Mouse (Mus musculus): ENCODE measurements at regions not wholly inside any gene's neighbourhood (a gene's known extent, or its start where the extent isn't known, plus 50 kb on each side); places are given as distances from the start of the nearest gene placed in this dataset.

GRCm38 (mm10) chr15:30029257-30029899 is 143.0 kb upstream of the Ctnnd2 start:
- peak; percentile 41 for DNase-seq

- no peak for DNase-seq
Measured at GRCm38 (mm10) chr15:30035367-30035766, 137.0 kb upstream of the Ctnnd2 start.

GRCm38 (mm10) chr15:30050851-30051250 is 121.5 kb upstream of the Ctnnd2 start:
- no peak for DNase-seq

DNA sequence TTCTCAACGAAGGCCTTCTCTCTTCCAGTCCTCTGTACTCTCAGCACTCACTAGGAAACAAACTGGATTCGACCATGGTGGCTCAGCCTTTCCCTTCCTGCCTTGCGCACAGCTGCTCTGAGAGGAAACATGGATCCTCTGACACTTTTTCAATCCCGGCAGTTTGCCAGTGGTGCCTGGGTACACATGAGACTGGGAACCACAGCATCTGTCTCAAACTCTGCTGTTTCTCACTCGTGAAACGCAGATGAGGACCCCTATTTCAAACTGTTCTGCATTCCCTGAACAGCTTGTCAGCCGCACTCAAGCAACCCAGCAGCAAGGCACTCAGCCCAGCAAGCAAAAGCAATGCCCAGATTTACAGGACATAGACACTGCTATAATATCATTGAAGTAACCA is 112.6 kb upstream of the Ctnnd2 start:
- DNase-seq: no peak

DNA sequence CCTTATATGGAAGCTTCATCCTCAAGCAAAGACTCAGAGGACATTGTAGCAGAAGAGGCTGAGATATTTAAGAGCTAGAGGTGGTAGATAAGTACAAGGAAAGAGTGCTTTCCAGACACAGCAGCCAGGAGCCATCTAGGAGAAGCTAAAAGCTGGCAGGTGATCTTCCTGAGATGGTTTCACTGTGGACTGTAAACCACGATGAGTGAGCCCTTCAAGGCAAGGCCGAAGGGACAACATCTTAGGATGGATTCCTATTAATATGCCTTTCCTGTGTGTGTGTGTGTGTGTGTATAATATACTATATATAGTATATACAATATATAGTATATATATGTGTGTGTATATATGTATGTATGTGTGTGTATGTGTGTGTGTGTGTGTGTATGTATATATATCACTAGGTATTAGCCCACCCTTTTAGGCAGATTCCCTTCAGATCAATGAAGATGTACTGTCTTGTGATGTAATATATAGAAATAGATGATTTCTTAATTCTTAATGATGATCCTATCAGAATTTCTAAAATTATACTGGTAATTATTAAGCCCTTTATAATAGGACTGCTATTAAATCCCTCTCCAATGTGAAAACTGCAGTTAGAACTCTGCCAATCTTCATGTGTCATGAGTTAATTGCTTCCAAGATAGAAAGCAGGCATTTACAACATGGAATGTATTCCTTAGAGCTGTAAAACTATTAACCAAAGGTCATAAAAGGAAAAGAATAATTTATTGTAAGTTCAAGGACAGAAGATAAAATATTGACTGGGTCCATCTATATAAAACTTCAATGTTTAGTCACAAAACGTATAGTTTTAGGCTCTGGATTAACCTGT is 111.7 kb upstream of the Ctnnd2 start:
- no peak for DNase-seq

DNA sequence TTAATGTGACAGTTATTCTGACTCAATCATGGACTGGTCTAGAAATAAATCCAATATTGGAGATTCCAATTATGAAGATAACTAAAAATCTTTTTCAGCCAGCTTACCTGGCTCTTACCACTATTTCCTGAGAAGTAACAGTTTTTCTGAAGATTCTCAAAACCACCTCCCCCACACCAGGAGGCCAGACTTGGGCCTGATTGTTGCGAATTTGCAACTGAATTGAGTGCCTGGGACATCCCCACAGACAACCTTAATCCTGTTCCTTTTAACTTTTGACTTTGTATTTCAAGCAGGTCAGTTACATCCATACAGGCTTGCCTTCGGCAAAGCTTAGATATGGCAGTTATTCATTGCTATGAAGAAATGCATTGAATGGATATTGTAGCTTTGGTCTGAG is 100.7 kb upstream of the Ctnnd2 start:
- no peak for DNase-seq

DNA sequence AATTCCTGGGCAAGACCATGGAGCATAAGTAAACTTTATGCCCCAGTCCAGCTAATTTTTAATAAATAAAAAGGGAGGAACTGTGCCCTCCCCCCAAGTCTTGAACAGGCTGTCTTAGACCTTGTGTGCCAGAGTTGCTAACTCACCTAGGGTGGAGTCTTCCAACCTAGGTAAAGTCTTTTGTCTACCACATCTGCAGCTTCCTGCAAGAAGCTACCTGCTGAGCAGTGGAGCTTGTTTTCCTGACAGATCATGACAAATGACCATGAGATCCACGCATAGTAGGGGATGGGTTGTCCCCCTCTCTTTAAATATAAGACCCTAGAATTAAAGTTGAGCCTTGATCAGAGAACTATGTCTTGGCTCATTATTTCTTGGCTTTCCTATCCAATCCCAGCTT is 100.1 kb upstream of the Ctnnd2 start:
- no peak for DNase-seq

DNA sequence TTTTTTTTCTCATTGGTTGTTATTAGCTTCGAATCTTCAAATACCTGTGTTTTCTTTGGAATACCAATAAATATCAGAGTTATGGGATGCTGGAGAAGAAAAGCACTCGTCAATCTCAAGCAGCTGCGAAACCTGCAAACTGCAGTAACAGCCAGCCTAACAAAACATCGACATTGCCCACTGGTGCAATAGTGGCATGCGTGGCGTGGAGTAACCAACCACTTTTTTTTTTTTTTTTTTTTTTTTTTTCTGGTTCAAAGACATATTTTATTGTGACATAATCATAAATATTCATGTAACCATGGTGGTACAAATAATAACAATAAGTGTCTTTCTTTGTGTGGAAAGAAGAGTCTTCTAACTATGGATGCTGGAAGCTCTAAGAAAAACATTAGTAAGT is 85.3 kb upstream of the Ctnnd2 start:
- DNase-seq: no peak

DNA sequence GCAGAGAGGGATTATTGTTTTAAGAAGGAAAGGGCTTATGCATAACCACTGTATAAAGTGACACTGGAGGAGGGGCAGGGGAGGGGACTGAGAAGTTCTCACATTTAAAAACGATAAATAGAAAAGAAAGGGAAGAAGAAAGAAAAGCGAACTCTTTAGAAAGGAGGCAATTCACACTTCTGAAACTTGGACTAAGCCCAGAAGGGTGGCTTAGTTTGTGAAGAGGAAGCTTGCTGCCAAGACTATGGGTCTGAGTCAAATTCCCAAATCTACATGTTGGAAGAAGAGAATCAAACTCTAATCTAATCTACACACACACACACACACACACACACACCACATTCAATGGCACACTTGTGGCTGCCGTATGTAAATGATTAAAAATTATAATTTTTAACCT is 50.3 kb upstream of the Ctnnd2 start:
- DNase-seq: no peak

Measured in kidney, adult 18-20 months (tissue).